Mouse (Mus musculus) neutrophil, adult 5-6 weeks (primary cell): ENCODE results near the gene Lhx6. TPM values are rescaled to one million over a fixed set of nuclear protein-coding genes. Genes with fewer than 3 reads are reported as not detected.

Experiments used
- ATAC-seq: fragments of 151-379, 151-347 bp; 2 replicates; pipeline ENCODE4 v1.8.0; 2017; ENCODE audit warnings: mild to moderate bottlenecking, moderate TSS enrichment; ENCODE audit not compliant: insufficient number of reproducible peaks, poor library complexity, low FRiP score, severe bottlenecking; ENCODE audit errors: extremely low read depth
- total RNA-seq: library from RNA; stranded (forward); fragments of 200-1000 nt; gene quantifications from 2 replicates; pipeline ENCODE4 v1.2.3, GENCODE M21; 2017

Lhx6 gene
- total RNA-seq, 1 experiment from 2014 or later: not detected

- peak; percentile 90 for ATAC-seq
These were observed 56.3 kb downstream of the Lhx6 start, which contains the start of the genes Ndufa8 and Morn5 for GRCm38 (mm10) chr2:36048748-36049566. Gene Ndufa8, minus strand, starts transcription at chr2:36049406. Gene Morn5, plus strand, starts transcription at chr2:36049458.

GRCm38 (mm10) chr2:36048164-36048563 lies 57.0 kb downstream of the Lhx6 start:
- ATAC-seq: no peak

- no peak for ATAC-seq
These were observed 64.3 kb downstream of the Lhx6 start for GRCm38 (mm10) chr2:36040872-36041271.

- no peak for ATAC-seq
These were observed 65.8 kb downstream of the Lhx6 start for GRCm38 (mm10) chr2:36039297-36039985.

- peak; percentile 29; the same call in 1 of the 2 replicates for ATAC-seq
These were observed 69.7 kb downstream of the Lhx6 start for GRCm38 (mm10) chr2:36035413-36036081.

- ATAC-seq: no peak
These were observed 70.3 kb downstream of the Lhx6 start for GRCm38 (mm10) chr2:36034898-36035297.

GRCm38 (mm10) chr2:36033966-36034365 lies 71.2 kb downstream of the Lhx6 start:
- no peak for ATAC-seq

GRCm38 (mm10) chr2:36032884-36033283 lies 72.3 kb downstream of the Lhx6 start:
- ATAC-seq: no peak

Other genes starting within 250 kb of the Lhx6 start
- 0.25 and 3.4 TPM in 2 replicates for gene Ttll11, start 125.5 kb downstream of the Lhx6 start, total RNA-seq
- 24.8 and 32.9 TPM in 2 replicates for gene Ndufa8, start 56.0 kb downstream of the Lhx6 start, total RNA-seq
- gene Morn5, start 56.0 kb downstream of the Lhx6 start, total RNA-seq: not detected in 2 replicates
- gene Mrrf, start 31.0 kb upstream of the Lhx6 start, total RNA-seq: 5.6 and 11.2 TPM in 2 replicates
- gene Rbm18, start 31.4 kb upstream of the Lhx6 start, total RNA-seq: 30.1 and 31.4 TPM in 2 replicates
- 8.3 and 9.9 TPM in 2 replicates for gene Ptgs1, start 125.0 kb upstream of the Lhx6 start, total RNA-seq